Mouse (Mus musculus): ENCODE measurements around the gene Tspyl2.

GRCm38 (mm10) chrX:152322776-152323175 is 19.4 kb downstream of the Tspyl2 start:
- no peak for TF ChIP-seq CTCF (IDR thresholded peaks at IDR 0.05)
- TF ChIP-seq EP300 (IDR thresholded peaks at IDR 0.05) = no peak
